Mouse (Mus musculus) yolk sac, embryonic 10.5 days (tissue): ENCODE data around the gene Triml2.

Experiments used
- DNase-seq: peaks from one replicate; pipeline ENCODE4 v3.0.0-alpha.2; 2017; ENCODE audit warnings: low spot score

Triml2 gene

GRCm38 (mm10) chr8:43180054-43180690 lies at the start of gene Triml2:
Gene Triml2, plus strand, starts transcription at chr8:43180541.
- peak; percentile 80 for DNase-seq

DNA sequence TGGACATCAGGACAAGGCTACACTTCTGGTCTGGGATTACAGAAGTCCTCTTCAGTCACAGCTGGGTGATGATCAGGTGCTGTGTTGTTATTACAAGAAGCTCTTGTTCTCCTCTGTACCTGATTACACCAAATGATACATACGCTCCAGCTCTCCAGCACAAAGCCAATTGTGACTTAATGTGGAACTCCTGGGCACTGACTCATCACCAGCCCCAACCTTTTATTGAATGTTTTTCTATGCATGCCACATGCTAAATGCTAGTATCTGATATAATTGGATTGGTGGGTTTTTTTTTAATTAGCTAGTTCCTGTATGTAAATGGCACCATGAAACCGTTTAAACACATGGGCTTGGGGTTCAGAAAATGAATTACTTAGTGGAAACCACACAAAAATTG lies 39.0 kb upstream of the Triml2 start, which contains the start of gene Triml1:
TSS of gene Triml1 (minus strand) at position 101 of the 400 bp plus-strand sequence.
- DNase-seq, result no peak

- DNase-seq, result no peak
These were observed 31.0 kb upstream of the Triml2 start for GRCm38 (mm10) chr8:43149307-43149706.

DNA sequence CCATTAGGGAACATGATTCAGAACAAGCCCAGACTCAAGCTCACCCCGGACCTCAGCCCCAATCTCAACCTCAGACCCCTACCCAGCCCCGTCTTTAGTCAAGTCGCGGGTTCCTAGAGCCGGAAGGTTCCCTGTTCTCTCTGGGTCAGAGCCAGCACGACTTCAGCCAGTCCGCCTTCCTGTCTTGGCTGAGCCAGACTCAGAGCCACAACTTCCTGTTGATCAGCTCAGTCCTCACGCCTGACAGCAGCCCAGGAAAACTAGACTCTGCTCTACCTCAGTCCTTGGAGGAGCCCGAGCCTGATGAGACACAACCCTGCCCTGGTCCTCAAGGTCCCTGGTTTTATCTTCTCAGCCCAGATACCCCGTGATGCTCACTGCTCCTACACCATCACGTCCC lies 17.1 kb upstream of the Triml2 start:
- DNase-seq, result no peak

GRCm38 (mm10) chr8:43164453-43164852 lies 15.9 kb upstream of the Triml2 start:
- DNase-seq, result no peak

DNA sequence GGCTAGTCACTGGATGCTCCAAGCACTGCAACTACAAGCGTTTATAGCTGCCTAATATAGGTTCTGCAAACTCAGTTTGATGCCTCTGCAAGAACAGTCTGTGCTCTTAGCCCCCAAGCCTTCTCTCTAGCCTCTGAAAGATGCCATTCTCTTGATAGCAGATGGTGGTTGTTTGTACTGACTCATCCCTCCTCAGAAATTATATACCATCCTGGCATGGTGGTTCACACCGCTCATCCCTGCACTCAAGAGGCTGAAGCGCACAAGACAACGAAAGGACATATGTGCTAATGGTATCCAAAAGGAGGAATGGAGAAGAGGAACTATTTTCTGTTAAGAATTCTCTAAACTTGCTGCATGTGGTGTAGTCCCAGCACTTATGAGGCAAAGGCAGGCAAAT lies 12.3 kb upstream of the Triml2 start:
- DNase-seq, result no peak

GRCm38 (mm10) chr8:43169249-43169755 lies 11.0 kb upstream of the Triml2 start:
- DNase-seq, result no peak

- DNase-seq, result no peak
These were observed 3.4 kb upstream of the Triml2 start for GRCm38 (mm10) chr8:43176766-43177486.

- DNase-seq, result peak; percentile 8
These were observed 2.1 kb upstream of the Triml2 start for GRCm38 (mm10) chr8:43178263-43178662.

DNA sequence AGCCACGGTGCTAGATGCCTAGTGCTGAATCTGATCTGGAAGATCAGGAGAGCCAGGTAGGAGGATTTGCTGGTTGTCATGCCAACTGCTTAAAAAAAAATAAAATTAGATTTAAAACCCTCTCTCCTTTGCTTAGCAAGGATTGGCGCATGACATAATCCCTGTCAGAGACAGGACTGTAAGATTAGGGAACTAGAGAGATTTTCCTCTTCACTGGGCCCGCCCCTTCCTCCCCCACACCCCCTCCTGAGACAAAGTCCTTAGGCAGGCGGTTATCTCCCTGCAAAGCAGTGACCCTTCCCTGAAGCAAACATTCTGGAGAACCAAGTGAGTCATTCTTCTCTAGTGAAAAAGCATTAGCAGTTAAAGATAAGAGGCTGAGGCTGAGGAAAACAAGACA lies 1.2 kb upstream of the Triml2 start:
- peak; percentile 79 for DNase-seq

DNA sequence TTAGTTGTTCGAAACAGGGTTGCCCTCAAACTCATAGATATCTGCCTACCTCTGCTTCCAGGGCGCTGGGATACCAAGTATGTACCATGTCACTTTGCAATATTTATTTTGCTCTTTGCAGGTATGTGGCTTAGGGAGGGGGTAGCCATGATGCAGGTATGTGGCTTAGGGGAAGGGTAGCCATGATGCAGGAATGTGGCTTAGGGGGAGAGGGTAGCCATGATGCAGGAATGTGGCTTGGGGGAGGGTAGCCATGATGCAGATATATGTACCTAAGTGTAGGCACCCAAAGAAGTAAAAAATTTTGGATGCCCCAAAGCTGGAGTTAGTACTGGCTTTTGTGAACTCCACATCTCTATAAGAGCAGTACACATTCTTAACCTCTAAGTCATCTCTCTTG lies 1.9 kb downstream of the Triml2 start:
- no peak for DNase-seq

DNA sequence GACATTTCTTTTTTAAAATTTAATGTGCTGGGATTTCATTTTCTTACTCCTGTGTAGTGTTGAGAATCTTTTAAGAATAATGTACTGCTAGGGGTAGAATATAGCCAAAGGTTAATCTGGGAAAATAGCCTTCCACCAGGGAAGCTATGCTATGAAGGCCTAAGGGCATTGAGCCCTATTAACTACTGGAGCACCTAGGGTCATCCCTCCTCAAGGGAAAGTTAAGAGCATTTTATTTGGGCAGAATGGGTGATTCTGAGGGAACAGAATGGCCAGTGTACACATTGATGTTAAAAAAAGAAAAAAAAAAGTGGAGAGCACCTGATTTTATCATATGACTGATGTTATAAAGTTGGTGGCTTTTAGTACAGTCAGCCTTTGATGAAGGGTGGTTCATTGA lies 35.2 kb downstream of the Triml2 start:
- DNase-seq, result no peak

GRCm38 (mm10) chr8:43243326-43243725 lies 63.0 kb downstream of the Triml2 start:
- no peak for DNase-seq
